Mouse (Mus musculus) liver, embryonic 18 days (tissue): ENCODE data around the gene Gjd3. TPM values are rescaled to one million over a fixed set of nuclear protein-coding genes. Genes with fewer than 3 reads are reported as not detected.

Experiments
- polyA plus RNA-seq: library from polyadenylated mRNA; depleted of rRNA; stranded (reverse); fragments of >200 nt; gene quantifications from 2 replicates; pipeline ENCODE4 v1.2.3, GENCODE M21; 2012; rRNA removed

The Gjd3 gene
- 0.07 TPM in 1 of 2 replicates, not detected in the other for polyA plus RNA-seq

GRCm38 (mm10) chr11:98982773-98983133, at the start of gene Gjd3:
Gene Gjd3 (minus strand): TSS chr11:98983016.

GRCm38 (mm10) chr11:99023500-99024467, 41.0 kb upstream of the Gjd3 start, which contains the start of gene Top2a:
Gene Top2a (minus strand): TSS chr11:99024189.

Other genes with a start within 250 kb of the Gjd3 start
- gene Thra, start 242.4 kb downstream of the Gjd3 start, polyA plus RNA-seq = 11.4 and 13.3 TPM in 2 replicates
- gene Nr1d1, start 207.7 kb downstream of the Gjd3 start, polyA plus RNA-seq = 0.97 and 1.4 TPM in 2 replicates
- 16.2 and 18.9 TPM in 2 replicates for gene Msl1, start 187.5 kb downstream of the Gjd3 start, polyA plus RNA-seq
- gene Casc3, start 178.1 kb downstream of the Gjd3 start, polyA plus RNA-seq = 9.3 and 11.4 TPM in 2 replicates
- gene Rapgefl1, start 146.2 kb downstream of the Gjd3 start, polyA plus RNA-seq = 0.62 and 0.85 TPM in 2 replicates
- 1.7 and 2.3 TPM in 2 replicates for gene Wipf2, start 119.4 kb downstream of the Gjd3 start, polyA plus RNA-seq
- gene Cdc6, start 75.2 kb downstream of the Gjd3 start, polyA plus RNA-seq = 13.2 and 13.4 TPM in 2 replicates
- 3.5 and 4.5 TPM in 2 replicates for gene Rara, start 55.2 kb downstream of the Gjd3 start, polyA plus RNA-seq
- 47.3 and 52.6 TPM in 2 replicates for gene Top2a, start 41.2 kb upstream of the Gjd3 start, polyA plus RNA-seq
- gene Igfbp4, start 58.2 kb upstream of the Gjd3 start, polyA plus RNA-seq = 245 and 283 TPM in 2 replicates
- gene Tns4, start 106.3 kb upstream of the Gjd3 start, polyA plus RNA-seq = 0.39 and 0.40 TPM in 2 replicates
- 0.63 and 0.85 TPM in 2 replicates for gene Ccr7, start 172.1 kb upstream of the Gjd3 start, polyA plus RNA-seq
- gene Smarce1, start 248.0 kb upstream of the Gjd3 start, polyA plus RNA-seq = 38.1 and 45.5 TPM in 2 replicates